Mouse (Mus musculus) CD4-positive, CD25-positive, alpha-beta regulatory T cell, adult 4 months (primary cell): ENCODE results near the gene Apon. TPM values are rescaled to one million over a fixed set of nuclear protein-coding genes. Genes with fewer than 3 reads are reported as not detected.
"Not testable (repeated sequence)": the region's sequence is repeated elsewhere in the genome, so short reads cannot be mapped to it uniquely, and the experiment has no call there.

Source experiments
- ATAC-seq: one replicate; pipeline ENCODE4 v1.8.0; 2017
- polyA plus RNA-seq, 2 experiments: library from polyadenylated mRNA; unstranded; fragments of 100-300 nt; shearing (Covaris generic); gene quantifications; one replicate each; pipeline ENCODE4 v1.2.1; 2017

Apon gene
- polyA plus RNA-seq, 2 experiments from 2014 or later = not detected

- ATAC-seq = not testable (repeated sequence)
These were observed 21.5 kb downstream of the Apon start for GRCm38 (mm10) chr10:128275374-128275773.

DNA sequence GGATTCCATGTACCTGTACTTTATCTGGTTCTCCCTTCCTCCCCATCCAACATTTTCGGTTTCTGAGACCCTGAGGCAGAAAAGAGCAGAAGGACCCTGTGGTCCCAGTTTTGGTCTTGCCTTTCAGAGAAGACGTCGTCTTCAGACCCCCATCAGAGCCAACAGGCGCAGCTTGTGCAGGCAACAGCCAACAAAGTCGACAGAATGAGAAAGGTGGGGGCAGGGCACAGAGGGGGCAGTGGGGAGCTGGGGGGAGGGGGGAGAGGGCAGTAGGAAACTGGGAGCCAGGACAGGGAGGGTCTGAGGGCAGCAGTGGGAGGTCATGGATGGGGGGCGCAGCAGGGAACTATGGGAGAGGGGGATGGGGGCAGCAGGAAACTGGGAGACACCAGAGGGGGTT is 24.3 kb downstream of the Apon start:
- no peak for ATAC-seq

DNA sequence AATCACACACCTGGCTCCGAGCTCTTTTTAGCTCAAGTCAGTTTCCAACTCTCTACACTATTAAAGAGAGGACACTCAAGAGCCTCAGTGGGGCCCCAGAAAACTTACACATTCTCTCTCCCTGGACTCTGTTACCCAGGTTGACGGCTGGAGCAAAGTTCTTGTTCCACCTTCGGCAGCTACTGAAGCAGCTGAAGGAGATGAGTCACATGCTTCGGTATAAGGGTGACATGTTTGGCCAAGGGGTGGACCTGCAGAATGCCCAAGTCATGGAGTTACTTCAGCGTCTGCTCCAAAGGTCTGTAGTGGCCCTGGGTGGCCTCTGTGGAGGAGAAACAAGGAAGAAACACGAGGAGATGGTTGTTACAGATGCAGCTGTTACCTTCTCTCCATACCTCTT is 27.0 kb downstream of the Apon start:
- no peak for ATAC-seq

DNA sequence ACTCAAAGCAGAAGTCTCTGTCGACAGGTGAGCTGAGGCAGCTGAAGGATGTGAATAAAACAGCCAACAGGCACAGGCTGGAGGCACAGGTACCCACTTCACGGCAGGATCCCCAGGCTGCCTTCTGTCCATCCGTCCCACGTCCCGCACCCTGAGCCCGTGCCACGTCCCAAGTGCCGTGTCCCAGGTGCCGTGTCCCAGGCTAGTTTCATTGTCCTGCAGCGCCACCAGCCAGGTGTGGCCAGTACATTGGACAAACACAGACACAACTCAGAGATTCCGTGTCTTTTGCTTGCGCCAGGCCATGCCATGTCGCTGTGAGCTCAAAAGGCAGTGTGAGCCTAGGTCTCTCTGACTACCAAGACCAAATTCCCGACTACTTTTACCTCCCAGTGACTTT is 27.8 kb downstream of the Apon start:
- ATAC-seq = no peak

GRCm38 (mm10) chr10:128282886-128283450 is 29.1 kb downstream of the Apon start:
- no peak for ATAC-seq

GRCm38 (mm10) chr10:128283604-128284579 is 30.0 kb downstream of the Apon start:
- ATAC-seq = peak; percentile 43

DNA sequence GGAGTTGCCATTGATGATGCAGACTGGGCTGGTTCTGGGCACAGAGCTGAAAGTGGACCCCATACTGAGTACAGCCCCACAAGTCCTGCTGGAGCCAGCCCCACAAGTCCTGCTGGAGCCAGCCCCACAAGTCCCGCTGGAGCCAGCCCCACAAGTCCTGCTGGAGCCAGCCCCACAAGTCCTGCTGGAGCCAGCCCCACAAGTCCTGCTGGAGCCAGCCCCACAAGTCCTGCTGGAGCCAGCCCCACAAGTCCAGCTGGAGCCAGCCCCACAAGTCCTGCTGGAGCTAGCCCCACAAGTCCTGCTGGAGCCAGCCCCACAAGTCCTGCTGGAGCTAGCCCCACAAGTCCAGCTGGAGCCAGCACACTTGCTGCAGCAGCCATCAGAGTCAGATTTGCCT is 36.7 kb downstream of the Apon start:
- not testable (repeated sequence) for ATAC-seq

GRCm38 (mm10) chr10:128296370-128297090 is 42.6 kb downstream of the Apon start:
- ATAC-seq = no peak

- no peak for ATAC-seq
These were observed 43.3 kb downstream of the Apon start for GRCm38 (mm10) chr10:128297221-128297620.

DNA sequence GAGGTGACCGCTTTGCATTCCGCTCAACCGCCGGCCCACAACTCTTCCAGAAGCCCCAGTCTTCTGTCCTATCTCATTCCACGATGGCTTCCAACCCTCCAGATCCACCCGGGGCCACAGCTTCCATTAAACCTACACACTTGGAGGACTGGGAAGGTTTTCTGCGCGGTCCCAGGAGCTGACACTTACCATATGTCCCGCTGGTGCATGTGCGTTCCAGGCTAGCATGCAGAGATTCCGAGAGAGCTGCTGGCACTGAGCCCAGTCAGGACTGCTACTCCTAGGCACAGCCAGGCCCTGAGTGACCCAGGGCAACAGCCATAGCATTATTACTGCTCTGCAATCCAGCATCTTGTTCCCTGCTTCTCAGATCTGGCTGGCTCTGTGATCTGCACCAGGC is 43.7 kb downstream of the Apon start:
- no peak for ATAC-seq

GRCm38 (mm10) chr10:128298243-128298642 is 44.3 kb downstream of the Apon start:
- no peak for ATAC-seq

- ATAC-seq = no peak
These were observed 44.8 kb downstream of the Apon start, which contains the start of gene Il23a for GRCm38 (mm10) chr10:128298702-128299171. TSS of gene Il23a (minus strand) at chr10:128298752.

DNA sequence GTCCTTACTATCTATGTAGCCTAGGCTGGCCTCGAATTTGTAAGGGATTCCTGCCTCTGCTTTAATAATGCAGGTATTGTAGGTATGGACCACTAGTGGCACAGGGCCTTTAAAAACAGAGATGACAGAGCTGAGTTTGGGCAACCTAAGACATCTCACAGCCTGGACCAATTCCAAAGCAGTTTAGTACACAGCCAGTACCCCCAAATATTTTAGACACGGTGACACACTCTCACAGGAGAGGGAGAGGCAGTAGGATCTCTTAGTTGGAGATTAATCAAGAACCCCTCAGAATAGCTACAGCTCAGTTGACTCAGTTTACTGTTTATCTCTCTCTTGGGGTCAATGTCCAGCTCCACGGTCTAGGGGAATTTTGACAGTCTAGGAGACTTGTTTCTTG is 48.5 kb downstream of the Apon start:
- ATAC-seq = no peak

- peak; percentile 1 for ATAC-seq
These were observed 48.9 kb downstream of the Apon start for GRCm38 (mm10) chr10:128302785-128303125.

- peak; percentile 99 for ATAC-seq
These were observed 49.5 kb downstream of the Apon start, which contains the start of gene Pan2 for GRCm38 (mm10) chr10:128303126-128304021. TSS of gene Pan2 (plus strand) at chr10:128303335.

Other genes with a start within 250 kb of the Apon start
- gene Hsd17b6, start 246.5 kb upstream of the Apon start, polyA plus RNA-seq = not detected
- gene Prim1, start 238.9 kb upstream of the Apon start, polyA plus RNA-seq = 10 to 100 TPM; 18.9 to 20.2 TPM
- gene Naca, start 218.5 kb upstream of the Apon start, polyA plus RNA-seq = 100 to 1,000 TPM; 957 to 1,000 TPM
- 100 to 1,000 TPM; 234 to 353 TPM for gene Ptges3, start 195.1 kb upstream of the Apon start, polyA plus RNA-seq
- 100 to 1,000 TPM; 455 to 512 TPM for gene Atp5b, start 170.8 kb upstream of the Apon start, polyA plus RNA-seq
- 10 to 100 TPM; 50.9 to 75.4 TPM for gene Baz2a, start 162.5 kb upstream of the Apon start, polyA plus RNA-seq
- 10 to 100 TPM; 24.9 to 31.7 TPM for gene Rbms2, start 73.8 kb upstream of the Apon start, polyA plus RNA-seq
- gene Gls2, start 59.6 kb upstream of the Apon start, polyA plus RNA-seq = under 1 TPM in 1 of 2 experiments, not detected in 1; 0.32 TPM
- 10 to 100 TPM; 12.2 to 19.6 TPM for gene Spryd4, start 42.3 kb upstream of the Apon start, polyA plus RNA-seq
- not detected for gene Mip, start 28.3 kb upstream of the Apon start, polyA plus RNA-seq
- gene Timeless, start 22.0 kb upstream of the Apon start, polyA plus RNA-seq = 10 to 100 TPM; 28.0 to 42.5 TPM
- not detected for gene Apof, start 14.6 kb downstream of the Apon start, polyA plus RNA-seq
- gene Stat2, start 16.5 kb downstream of the Apon start, polyA plus RNA-seq = 10 to 100 TPM; 58.1 to 92.7 TPM
- not detected for gene Il23a, start 44.7 kb downstream of the Apon start, polyA plus RNA-seq
- gene Pan2, start 49.2 kb downstream of the Apon start, polyA plus RNA-seq = 10 to 100 TPM; 24.4 to 48.3 TPM
- 100 to 1,000 TPM; 116 to 120 TPM for gene Cnpy2, start 68.4 kb downstream of the Apon start, polyA plus RNA-seq
- gene Cs, start 83.6 kb downstream of the Apon start, polyA plus RNA-seq = 100 to 1,000 TPM; 124 to 182 TPM
- 10 to 100 TPM; 14.5 to 15.7 TPM for gene Coq10a, start 114.9 kb downstream of the Apon start, polyA plus RNA-seq
- gene Ankrd52, start 123.0 kb downstream of the Apon start, polyA plus RNA-seq = 1 to 10 TPM; 2.3 to 3.3 TPM
- gene Slc39a5, start 147.1 kb downstream of the Apon start, polyA plus RNA-seq = not detected
- 10 to 100 TPM; 63.3 to 77.5 TPM for gene Nabp2, start 157.4 kb downstream of the Apon start, polyA plus RNA-seq
- 10 to 100 TPM; 28.7 to 51.8 TPM for gene Rnf41, start 157.6 kb downstream of the Apon start, polyA plus RNA-seq
- 10 to 100 TPM; 45.7 to 62.7 TPM for gene Smarcc2, start 205.2 kb downstream of the Apon start, polyA plus RNA-seq
- gene Myl6, start 240.0 kb downstream of the Apon start, polyA plus RNA-seq = 100 to 1,000 TPM; 937 to 954 TPM
- 1 to 10 TPM; 4.3 to 5.4 TPM for gene Myl6b, start 244.6 kb downstream of the Apon start, polyA plus RNA-seq